In genomic region chr11:115824813-115825212, GRCm38 (mm10) we compare ENCODE assay signal across 1 mouse cellular context.
TF ChIP-seq lines count a peak whose summit lies in the region.

No protein-coding gene starts in this region.

TF ChIP-seq in CH12.LX, 34 proteins besides CTCF, POLR2A, EP300 and RAD21:
- TF ChIP-seq ELF1 (IDR thresholded peaks at IDR 0.05; ENCODE audit: low read depth, low read length) (peak; percentile 43; the same call in 1 of the 2 replicates), ZMIZ1 (IDR thresholded peaks at IDR 0.05; ENCODE audit: low read depth, low read length) (no peak)
